Mouse (Mus musculus): ENCODE data around the gene Ecm1. TPM values are rescaled to one million over a fixed set of nuclear protein-coding genes. Genes with fewer than 3 reads are reported as not detected.

Ecm1 gene
- total and polyA plus RNA-seq, 2 experiments = 48.1 to 374 TPM

DNA sequence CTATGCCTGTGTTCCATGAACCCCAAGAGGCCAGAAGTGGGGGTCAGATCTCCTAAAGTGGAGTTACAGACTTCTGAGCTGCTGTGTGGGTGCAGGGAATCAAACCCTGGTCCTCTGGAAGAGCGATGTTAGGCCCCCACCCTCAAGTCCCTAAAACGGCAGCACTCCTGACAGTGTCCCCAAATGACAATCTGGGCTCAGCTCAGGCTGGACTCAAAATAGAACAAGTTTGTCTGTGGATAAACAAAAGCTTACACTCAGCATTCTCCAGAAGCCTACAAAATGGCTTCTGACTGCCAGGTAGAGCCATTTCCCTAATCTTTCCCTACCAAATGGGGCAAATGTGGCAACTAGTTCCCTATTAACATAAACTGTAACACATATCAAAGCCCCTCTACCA lies 38.3 kb downstream of the Ecm1 start:
- H3K79me2 ChIP-seq (ENCODE audit: control insufficient read depth, insufficient read depth, low read length) = no peaks in the 10 kb centered on the region
- peaks cover 5% of the 10 kb centered on the region; the same call in 1 of the 2 replicates for H3K4me1 ChIP-seq (ENCODE audit: control insufficient read depth, insufficient read depth, low read length)
- no peaks in the 10 kb centered on the region for H3K27me3 ChIP-seq (ENCODE audit: control insufficient read depth, insufficient read depth, low read length)
- H3K9ac ChIP-seq (ENCODE audit: low read depth, low read length) = no peak overlapping the region
- WGBS = 98% methylated on average over 2 of the region's 2 CpGs
- no peak for DNase-seq (ENCODE audit: extremely low read depth, low read depth, low spot score)
- H3K27ac ChIP-seq (replicated peaks; ENCODE audit: insufficient read depth, low read depth, low read length) = no peak overlapping the region
- H3K36me3 ChIP-seq (ENCODE audit: control insufficient read depth, insufficient read depth, low read length) = no peaks in the 10 kb centered on the region
- TF ChIP-seq CTCF (IDR thresholded peaks at IDR 0.05; ENCODE audit: low read depth, low read length) (no peak), POLR2A (IDR thresholded peaks at IDR 0.05; ENCODE audit: extremely low read depth, insufficient read depth, low read length) (no peak)
- no peak overlapping the region for H3K4me3 ChIP-seq (ENCODE audit: insufficient read depth, low read depth, low read length)

DNA sequence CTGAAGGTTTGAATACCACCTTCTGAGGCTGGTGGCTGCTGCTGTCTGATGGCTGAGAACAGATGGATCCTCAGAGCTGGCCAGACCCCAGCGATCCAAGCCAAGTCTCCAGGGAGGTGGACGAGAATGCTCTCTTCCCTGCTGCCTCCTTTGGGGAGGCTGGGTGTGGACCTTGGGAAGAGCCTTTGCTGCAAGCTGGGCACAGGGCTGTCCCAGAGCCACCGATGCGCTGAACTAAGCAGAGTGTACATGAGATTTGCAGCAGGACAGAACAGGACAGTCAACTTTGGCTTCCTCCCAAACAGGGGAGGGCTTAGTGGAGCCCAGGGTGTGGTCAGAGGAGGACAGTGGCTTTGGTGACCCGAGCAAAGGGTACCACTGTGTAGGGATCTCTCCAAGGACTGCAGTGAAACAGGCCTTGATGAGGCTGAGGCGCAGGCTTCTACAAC lies 39.1 kb downstream of the Ecm1 start:
- Histone ChIP-seq H3K27me3 (ENCODE audit: control insufficient read depth, insufficient read depth, low read length) (no peaks in the 10 kb centered on the region), H3K79me2 (ENCODE audit: control insufficient read depth, insufficient read depth, low read length) (no peaks in the 10 kb centered on the region), H3K36me3 (ENCODE audit: control insufficient read depth, insufficient read depth, low read length) (no peaks in the 10 kb centered on the region), H3K4me3 (ENCODE audit: insufficient read depth, low read depth, low read length) (no peak overlapping the region), H3K27ac (replicated peaks; ENCODE audit: insufficient read depth, low read depth, low read length) (no peak overlapping the region), H3K9ac (ENCODE audit: low read depth, low read length) (no peak overlapping the region), H3K4me1 (ENCODE audit: control insufficient read depth, insufficient read depth, low read length) (peaks cover 5% of the 10 kb centered on the region; the same call in 1 of the 2 replicates)
- TF ChIP-seq CTCF (IDR thresholded peaks at IDR 0.05; ENCODE audit: low read depth, low read length) = no peak
- no peak for TF ChIP-seq POLR2A (IDR thresholded peaks at IDR 0.05; ENCODE audit: extremely low read depth, insufficient read depth, low read length)
- peak; percentile 45 for DNase-seq (ENCODE audit: extremely low read depth, low read depth, low spot score)
- 42% methylated on average over 6 of the region's 6 CpGs for WGBS

DNA sequence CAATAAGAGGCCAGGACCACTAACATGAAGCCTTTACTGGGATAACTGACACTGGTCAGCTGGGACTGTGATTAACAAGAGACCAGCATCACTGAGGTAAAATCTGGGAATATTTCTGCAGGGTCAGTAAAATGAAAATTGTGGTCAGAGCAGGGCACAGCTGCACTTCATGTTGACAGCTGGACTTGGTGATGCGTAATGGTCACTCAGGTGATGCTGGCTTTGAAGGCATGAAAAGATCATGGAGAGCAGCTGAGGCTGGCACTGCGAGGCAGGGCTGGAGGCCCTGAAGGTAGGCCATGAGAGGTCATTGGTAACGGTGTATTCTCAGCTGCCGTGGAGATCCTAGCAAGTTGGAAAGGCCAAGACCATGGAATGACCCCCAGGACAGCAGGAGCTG lies 41.1 kb downstream of the Ecm1 start:
- no peaks in the 10 kb centered on the region for H3K36me3 ChIP-seq (ENCODE audit: control insufficient read depth, insufficient read depth, low read length)
- H3K27ac ChIP-seq (replicated peaks; ENCODE audit: insufficient read depth, low read depth, low read length) = no peak overlapping the region
- no peaks in the 10 kb centered on the region for H3K27me3 ChIP-seq (ENCODE audit: control insufficient read depth, insufficient read depth, low read length)
- WGBS = 97% methylated on average over 4 of the region's 4 CpGs
- H3K4me1 ChIP-seq (ENCODE audit: control insufficient read depth, insufficient read depth, low read length) = peaks cover 17% of the 10 kb centered on the region
- no peak overlapping the region for H3K4me3 ChIP-seq (ENCODE audit: insufficient read depth, low read depth, low read length)
- no peak for DNase-seq (ENCODE audit: extremely low read depth, low read depth, low spot score)
- TF ChIP-seq CTCF (IDR thresholded peaks at IDR 0.05; ENCODE audit: low read depth, low read length) = no peak
- no peak for TF ChIP-seq POLR2A (IDR thresholded peaks at IDR 0.05; ENCODE audit: extremely low read depth, insufficient read depth, low read length)
- H3K9ac ChIP-seq (ENCODE audit: low read depth, low read length) = no peak overlapping the region
- H3K79me2 ChIP-seq (ENCODE audit: control insufficient read depth, insufficient read depth, low read length) = no peaks in the 10 kb centered on the region

DNA sequence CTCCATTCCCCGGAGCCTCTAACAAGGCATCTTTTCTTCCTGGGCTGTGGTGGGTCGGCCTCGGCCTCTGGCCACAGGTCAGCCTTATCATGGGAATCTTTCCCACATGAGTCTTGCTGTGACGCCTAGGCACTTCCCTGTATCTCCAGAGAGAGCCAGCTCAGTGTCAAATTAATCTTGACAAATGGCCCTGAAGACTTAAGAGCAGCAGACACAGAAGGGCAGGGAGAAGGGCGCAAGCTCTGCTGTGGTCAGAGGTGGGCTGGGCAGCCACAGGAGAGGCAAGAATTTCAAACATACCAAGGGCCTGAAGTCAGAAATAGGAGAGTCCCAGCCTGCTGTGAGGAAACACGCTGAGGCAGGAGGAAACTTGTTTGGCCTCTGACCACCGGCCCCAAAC lies 43.0 kb downstream of the Ecm1 start:
- Histone ChIP-seq H3K4me1 (ENCODE audit: control insufficient read depth, insufficient read depth, low read length) (peaks cover 22% of the 10 kb centered on the region), H3K79me2 (ENCODE audit: control insufficient read depth, insufficient read depth, low read length) (no peaks in the 10 kb centered on the region), H3K4me3 (ENCODE audit: insufficient read depth, low read depth, low read length) (no peak overlapping the region), H3K9ac (ENCODE audit: low read depth, low read length) (no peak overlapping the region), H3K36me3 (ENCODE audit: control insufficient read depth, insufficient read depth, low read length) (no peaks in the 10 kb centered on the region), H3K27ac (replicated peaks; ENCODE audit: insufficient read depth, low read depth, low read length) (no peak overlapping the region), H3K27me3 (ENCODE audit: control insufficient read depth, insufficient read depth, low read length) (no peaks in the 10 kb centered on the region)
- no peak for TF ChIP-seq CTCF (IDR thresholded peaks at IDR 0.05; ENCODE audit: low read depth, low read length)
- TF ChIP-seq POLR2A (IDR thresholded peaks at IDR 0.05; ENCODE audit: extremely low read depth, insufficient read depth, low read length) = no peak
- no peak for DNase-seq (ENCODE audit: extremely low read depth, low read depth, low spot score)
- WGBS = 81% methylated on average over 7 of the region's 7 CpGs

DNA sequence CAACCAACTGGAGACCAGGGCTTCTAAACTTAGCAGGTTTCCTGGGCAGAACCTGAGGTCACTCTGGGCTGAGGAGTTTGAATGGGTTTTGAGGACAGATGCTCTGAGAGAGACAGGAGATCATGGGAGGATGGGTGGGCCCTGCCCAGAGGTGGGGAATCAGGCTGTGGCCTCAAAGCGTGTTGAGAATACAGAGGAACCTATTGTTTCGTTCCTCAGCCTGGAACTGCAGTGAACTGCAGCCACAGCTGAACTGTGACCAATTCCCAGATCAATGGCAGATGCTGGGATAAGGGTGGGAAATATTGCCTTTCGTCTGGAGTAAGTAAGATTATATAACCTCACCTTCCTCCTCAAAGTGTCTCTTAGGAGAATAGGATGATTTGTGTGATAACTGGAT lies 43.6 kb downstream of the Ecm1 start:
- Histone ChIP-seq H3K27me3 (ENCODE audit: control insufficient read depth, insufficient read depth, low read length) (no peaks in the 10 kb centered on the region), H3K36me3 (ENCODE audit: control insufficient read depth, insufficient read depth, low read length) (no peaks in the 10 kb centered on the region), H3K79me2 (ENCODE audit: control insufficient read depth, insufficient read depth, low read length) (no peaks in the 10 kb centered on the region), H3K27ac (replicated peaks; ENCODE audit: insufficient read depth, low read depth, low read length) (no peak overlapping the region), H3K4me1 (ENCODE audit: control insufficient read depth, insufficient read depth, low read length) (peaks cover 22% of the 10 kb centered on the region), H3K4me3 (ENCODE audit: insufficient read depth, low read depth, low read length) (no peak overlapping the region), H3K9ac (ENCODE audit: low read depth, low read length) (no peak overlapping the region)
- 95% methylated on average over 3 of the region's 3 CpGs for WGBS
- no peak for TF ChIP-seq CTCF (IDR thresholded peaks at IDR 0.05; ENCODE audit: low read depth, low read length)
- TF ChIP-seq POLR2A (IDR thresholded peaks at IDR 0.05; ENCODE audit: extremely low read depth, insufficient read depth, low read length) = no peak
- DNase-seq (ENCODE audit: extremely low read depth, low read depth, low spot score) = no peak

DNA sequence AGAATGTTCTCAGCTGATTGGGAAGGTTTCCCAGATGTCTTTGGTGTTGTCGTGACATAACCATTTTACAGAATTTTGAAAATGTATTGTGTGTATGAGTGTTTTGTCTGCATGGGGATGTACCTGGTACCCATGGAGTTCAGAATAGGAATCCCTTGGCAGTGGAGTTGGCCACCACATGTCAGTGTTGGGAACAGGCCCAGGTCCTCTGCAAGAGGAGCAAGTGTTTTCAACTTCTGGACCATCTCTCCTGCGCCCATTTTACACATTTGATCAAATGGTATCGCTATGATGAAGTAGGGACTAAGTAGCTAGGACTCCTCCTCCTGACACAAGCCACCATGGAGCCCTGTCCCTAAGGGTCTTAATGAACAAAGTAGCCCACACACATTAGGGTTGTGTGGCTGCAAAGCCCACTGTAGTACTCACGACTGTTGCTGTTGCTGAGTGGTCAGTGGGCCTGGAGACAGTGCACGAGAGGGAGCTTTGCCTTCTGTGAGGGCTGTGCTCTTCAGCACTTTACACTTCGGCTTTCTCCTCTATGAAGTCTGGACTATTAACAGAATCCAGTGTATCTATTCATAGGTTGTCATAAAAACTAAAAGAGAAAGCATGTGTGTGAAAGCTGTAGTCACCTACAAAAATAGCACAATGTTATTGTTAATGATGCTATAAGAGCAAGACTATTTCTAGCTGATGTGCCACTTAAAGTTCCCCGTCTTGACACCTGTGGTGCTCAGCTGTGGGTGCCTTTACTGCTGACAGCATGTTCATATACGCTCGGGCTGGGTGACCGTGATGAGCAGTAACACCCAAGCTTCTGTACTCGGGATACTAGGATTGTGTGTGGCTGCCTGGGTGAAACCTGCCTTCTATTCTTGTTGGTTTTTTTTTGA lies 44.3 kb downstream of the Ecm1 start:
- Histone ChIP-seq H3K4me3 (ENCODE audit: insufficient read depth, low read depth, low read length) (no peak overlapping the region), H3K4me1 (ENCODE audit: control insufficient read depth, insufficient read depth, low read length) (peaks cover 19% of the 10 kb centered on the region), H3K79me2 (ENCODE audit: control insufficient read depth, insufficient read depth, low read length) (no peaks in the 10 kb centered on the region), H3K27ac (replicated peaks; ENCODE audit: insufficient read depth, low read depth, low read length) (no peak overlapping the region), H3K9ac (ENCODE audit: low read depth, low read length) (no peak overlapping the region), H3K36me3 (ENCODE audit: control insufficient read depth, insufficient read depth, low read length) (no peaks in the 10 kb centered on the region), H3K27me3 (ENCODE audit: control insufficient read depth, insufficient read depth, low read length) (no peaks in the 10 kb centered on the region)
- DNase-seq (ENCODE audit: extremely low read depth, low read depth, low spot score) = no peak
- WGBS = 95% methylated on average over 11 of the region's 11 CpGs
- TF ChIP-seq POLR2A (IDR thresholded peaks at IDR 0.05; ENCODE audit: extremely low read depth, insufficient read depth, low read length) (no peak), CTCF (IDR thresholded peaks at IDR 0.05; ENCODE audit: low read depth, low read length) (no peak)

All from liver, adult 2 months (tissue).